Mouse (Mus musculus) thymus, postnatal 4 days (tissue): ENCODE results near the gene Odf3l1.

Experiments used
- DNase-seq: peaks from one replicate; pipeline ENCODE4 v3.0.0; 2021

Odf3l1 gene

DNA sequence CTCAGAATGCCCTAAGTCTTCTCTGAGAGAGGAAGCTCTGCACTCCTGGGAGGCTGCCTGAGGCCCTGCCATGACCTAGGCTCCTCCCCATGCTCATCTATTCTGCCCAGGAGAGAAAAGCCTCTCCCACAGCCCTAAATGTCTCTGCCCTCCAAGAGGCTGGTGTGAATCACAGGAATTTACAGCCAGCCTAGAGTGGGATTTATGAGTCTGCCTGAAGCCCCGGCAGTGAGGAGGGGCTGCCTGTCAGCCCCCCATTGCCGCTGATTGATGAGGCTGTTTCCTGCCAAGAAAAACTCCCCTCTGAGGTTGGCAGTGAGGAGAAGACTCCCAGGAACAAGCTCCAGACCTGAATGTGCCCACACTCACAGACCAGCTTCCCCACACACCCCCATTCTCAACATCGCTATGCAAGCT, 22.2 kb downstream of the Odf3l1 start:
- no peak for DNase-seq

DNA sequence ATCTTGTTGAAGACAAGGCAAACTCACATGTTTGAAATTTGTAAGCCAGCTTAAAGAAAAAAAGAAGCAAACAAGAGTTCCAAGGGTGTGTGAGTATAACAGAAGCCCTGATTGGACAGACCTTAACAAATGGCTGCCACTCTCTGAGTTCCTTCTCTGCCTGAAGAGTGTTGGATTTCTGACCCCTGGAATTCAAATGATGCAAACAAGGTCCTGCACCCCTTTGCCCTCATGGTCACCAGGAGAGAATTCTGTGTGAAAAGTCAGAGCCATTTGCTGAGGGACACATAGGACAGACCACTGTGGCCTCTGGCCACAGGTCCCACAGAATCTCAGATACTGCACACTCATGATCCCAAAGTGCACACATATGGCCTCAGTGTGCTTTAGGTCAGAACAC, 22.6 kb downstream of the Odf3l1 start:
- no peak for DNase-seq

DNA sequence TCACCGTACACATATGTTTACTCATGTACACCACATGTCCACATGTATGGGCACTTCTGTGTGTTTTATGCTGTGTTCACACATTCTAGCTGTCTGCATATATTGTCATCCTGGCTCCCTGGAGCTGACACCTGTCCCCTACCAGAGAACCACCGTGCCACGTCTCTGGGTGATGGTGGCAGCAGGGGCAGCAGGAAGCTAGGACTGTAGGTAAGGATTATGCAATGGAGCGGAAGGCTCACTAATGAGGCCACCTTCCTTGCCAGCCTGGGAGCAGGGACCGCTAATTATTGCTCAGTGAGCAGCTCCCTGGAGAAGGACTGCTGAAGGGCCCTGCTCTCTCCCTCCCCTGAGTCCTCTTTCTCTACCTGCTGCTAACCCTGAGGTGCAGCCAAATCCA, 23.8 kb downstream of the Odf3l1 start:
- DNase-seq: no peak

DNA sequence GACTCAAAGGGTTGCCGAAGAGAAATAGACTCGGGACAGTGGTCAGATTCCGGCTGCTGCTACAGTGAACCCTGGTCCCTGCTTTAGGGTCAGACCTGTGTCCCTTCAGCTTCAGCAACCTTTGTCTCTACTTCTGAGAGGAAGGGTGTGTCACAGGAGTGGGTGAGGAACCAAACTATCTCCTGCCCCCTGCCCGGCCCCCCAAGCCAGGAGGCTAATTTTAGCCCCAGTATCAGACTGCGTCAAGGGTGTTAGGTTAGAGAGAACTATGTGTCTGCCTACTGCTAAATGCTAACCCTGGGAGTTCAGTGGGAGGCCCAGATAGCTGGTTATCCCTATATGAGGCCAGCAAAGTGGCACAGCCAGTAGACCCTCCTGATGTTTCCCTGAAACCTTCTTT, 29.3 kb downstream of the Odf3l1 start:
- no peak for DNase-seq

DNA sequence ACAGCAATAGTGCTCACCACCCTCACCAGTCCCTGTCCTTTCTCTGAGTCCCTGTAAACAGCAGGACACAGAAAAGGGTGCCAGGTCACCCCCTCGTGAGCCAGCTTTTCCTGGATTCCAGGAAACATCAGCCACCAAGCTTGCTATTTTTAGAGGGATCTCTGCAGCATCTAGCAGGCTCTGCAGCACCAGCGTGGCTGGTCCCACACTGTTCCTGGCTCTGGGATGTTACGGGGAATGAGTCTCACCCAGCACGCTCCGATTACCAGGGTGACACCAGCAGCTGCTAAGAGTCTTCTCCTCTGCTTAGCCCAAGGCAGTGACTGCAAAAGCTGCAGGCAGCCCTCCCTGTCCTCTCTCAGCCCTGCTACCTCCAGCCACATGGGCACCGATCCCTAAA, 31.6 kb downstream of the Odf3l1 start:
- no peak for DNase-seq

DNA sequence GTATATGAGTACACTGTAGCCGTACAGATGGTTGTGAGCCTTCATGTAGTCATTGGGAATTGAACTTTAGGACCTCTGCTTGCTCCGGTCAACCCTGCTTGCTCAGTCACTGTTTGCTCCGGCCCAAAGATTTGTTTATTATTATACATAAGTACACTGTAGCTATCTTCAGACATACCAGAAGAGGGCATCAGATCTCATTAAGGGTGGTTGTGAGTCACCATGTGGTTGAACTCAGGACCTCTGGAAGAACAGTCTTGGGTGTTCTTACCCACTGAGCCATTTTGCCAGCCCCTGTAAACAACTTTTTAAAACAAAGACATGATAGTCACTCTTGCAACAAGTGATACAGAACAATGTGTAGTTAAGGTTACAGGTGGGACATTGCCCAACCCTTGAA, 32.6 kb downstream of the Odf3l1 start:
- no peak for DNase-seq

DNA sequence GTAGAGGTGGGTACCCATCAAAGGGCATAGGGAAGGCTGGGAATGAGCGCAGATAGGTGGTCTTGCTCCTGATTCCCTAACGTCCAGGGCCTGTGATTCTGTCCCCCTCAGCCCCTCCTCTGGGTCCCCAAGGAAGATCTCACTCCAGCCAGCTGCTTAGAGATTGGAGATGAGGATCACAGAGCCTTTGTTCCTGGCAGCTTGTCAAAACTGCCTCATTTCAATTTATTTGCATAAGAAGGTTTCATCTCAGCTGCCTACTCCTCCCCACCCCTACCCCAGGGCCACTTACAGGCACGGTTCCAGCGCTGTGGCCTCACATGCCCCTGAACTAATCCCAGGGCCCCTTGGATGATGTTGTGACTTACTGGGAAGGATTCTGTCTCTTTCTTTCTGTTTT, 34.3 kb downstream of the Odf3l1 start:
- no peak for DNase-seq

DNA sequence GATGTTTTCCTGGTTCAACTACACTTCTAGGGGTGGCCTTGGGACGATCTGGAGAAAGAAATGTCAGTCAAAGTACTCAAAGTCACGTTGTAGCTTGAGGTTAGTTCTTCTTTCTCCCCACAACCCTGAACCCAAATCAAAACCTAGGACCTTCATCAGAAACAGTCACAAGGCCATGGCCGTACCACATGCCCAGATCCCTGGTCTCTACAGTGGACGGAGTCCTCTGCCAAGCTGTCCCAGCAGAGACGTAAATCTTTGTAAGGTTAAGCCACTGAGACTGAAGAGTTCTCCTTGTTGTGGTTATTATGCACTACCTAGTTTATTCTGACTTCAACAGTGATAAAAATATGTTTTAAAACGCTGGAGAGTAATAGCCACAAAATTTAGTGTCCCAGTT, 35.6 kb downstream of the Odf3l1 start:
- no peak for DNase-seq

DNA sequence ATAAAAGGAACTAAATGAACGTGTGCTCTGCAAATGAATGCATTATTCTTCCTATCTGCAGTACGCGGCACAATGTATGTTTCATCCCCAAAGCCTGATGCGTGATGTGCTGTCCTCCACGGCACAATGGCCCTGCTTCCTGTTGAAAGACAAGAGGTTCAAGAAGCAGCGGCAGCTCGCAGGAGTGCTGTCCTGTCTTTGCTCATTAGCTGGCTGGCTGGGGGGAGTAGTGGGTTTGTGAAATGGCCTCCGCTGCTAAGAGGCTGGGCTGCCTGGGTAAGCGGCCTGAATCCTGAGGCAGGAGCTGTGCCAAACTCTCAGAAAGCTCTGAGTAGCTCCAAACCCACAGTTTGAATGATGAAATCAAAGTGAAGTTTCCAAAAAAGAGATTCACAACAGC, 36.3 kb downstream of the Odf3l1 start:
- DNase-seq: no peak

DNA sequence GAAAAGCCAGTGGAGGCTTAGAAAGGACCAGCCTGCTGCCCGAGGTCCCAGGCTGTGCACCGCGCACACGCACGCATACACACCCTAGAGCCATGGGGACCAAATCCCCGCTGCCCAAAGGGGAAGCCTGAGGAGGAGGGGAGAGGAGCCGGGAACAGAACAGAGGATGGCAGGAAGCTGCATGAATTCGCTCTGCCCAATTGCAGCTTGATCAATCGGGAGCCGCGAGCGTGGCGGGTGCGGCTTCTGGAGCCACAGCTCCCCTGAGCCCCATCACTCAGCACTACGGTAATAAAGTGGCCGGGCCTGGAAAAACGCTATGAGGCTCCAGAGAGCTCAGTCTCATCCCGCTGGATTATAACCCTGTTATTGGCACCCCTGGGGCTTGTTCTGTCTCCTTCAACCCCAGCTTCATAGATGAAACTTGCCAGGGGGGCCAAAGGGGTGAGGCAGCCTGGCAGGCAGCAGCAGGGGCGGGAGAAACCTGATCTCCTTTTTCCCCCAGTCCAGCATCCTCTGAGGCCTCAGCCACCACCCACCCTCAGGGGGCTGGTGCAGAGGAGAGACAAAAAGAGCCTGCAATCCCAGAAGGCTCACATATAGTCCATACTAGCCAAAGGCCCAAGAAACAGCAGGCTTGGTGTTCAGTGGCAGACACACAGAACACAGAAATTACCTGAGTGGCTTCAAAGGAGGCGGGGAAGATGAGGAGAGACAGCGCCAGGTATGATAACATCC, 38.8 kb downstream of the Odf3l1 start:
- DNase-seq: no peak

DNA sequence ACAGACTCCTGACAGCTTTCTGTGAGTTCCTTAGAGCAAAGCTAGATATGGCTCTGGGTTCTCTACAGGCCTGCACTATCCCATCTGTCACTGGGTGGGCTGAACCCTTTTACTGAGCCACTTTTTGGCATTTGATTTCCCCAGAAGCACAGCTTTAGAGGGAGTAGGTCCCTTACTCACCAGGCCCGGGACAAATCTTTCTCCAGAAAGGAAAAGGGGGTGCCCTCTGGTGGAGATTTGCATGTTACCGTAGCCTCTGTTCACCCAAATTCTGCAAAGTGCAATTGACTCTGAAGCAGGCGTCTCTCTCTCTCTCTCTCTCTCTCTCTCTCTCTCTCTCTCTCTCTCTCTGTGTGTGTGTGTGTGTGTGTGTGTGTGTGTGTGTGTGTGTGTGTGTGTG, 39.6 kb downstream of the Odf3l1 start:
- peak; percentile 53 for DNase-seq

DNA sequence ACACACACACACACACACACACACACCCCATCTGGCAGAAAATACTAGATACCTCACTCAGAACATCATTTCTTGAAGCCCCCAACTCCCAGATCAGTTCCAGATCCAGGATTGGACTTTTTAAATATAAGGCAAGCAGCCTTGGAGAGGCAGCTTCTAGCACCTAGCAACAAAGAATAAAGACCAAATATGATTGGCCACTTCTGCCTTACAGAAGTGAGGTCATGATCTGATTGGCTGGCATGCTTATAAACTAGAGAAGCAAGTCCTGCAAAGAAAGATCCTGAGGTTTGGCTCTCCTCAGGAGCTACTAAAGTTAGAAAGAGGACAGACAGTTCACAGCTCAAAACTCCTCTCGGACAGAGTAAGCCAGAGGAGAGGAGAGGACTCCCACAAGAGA, 53.6 kb downstream of the Odf3l1 start:
- DNase-seq: no peak

DNA sequence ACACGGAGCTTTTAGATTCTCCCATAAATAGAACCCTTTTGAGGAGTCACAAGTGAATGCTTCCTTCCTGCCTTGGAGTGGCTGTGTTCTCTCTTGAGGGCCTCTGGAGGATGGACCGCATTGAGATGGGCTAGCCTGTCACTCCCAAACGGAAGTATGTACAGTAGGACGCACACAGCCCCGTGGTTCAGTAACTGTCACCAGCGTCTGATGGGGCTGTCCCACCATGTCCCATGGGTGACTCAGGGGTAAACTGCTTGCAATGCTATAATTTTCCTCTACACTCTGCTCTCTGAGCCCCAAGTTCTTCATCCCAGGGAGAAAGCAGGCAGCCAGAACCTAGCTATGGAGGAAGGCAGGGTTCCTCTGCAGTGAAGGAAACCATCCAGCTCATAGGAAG, 56.5 kb downstream of the Odf3l1 start:
- DNase-seq: no peak

DNA sequence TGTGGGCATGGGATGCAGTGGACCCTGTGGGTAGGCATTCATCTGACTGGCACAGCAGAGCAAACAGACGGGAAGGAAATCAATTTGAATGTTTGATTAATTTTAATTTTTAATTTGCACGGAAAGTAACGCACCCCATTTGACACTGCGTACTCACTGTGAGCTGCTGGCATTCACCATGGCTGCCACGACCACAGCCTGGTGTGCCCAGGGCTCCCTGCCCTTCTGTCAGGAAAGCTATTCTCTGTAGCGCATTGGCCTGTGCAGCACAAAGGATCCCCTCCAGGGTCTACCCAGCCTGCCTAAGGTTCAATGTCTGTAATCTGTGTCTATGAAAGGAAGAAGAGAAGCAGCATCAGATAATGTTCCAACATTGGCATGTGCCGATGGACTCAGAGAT, 61.3 kb downstream of the Odf3l1 start:
- no peak for DNase-seq
